Mouse (Mus musculus) lung, postnatal 0 days (tissue): ENCODE results near the gene Tnfsf13. TPM values are rescaled to one million over a fixed set of nuclear protein-coding genes. Genes with fewer than 3 reads are reported as not detected.

ENCODE experiments used
- ATAC-seq: fragments of 200-750 bp; cut with Nextera tagmentation; 2 replicates; pipeline ENCODE4 v1.8.0; 2017; ENCODE audit warnings: moderate library complexity
- DNase-seq: peaks from one replicate; pipeline ENCODE4 v3.0.0-alpha.2; 2016; ENCODE audit warnings: low spot score
- H3K27ac ChIP-seq: fragments of 300-500 bp; sonication (generic); 2 replicates; pipeline ENCODE4 v1.5.1; 2014; ENCODE audit warnings: antibody characterized with exemption, mild to moderate bottlenecking, low read length, mixed read lengths
- H3K27me3 ChIP-seq: fragments of 300-500 bp; sonication (generic); replicated peaks from 2 replicates; pipeline ENCODE4 v1.6.1; 2014; ENCODE audit warnings: low read length, mixed read lengths; ENCODE audit not compliant: insufficient read depth
- H3K36me3 ChIP-seq: fragments of 300-500 bp; sonication (generic); 2 replicates; pipeline ENCODE4 v1.6.1; 2014; ENCODE audit warnings: low read length, mixed read lengths; ENCODE audit not compliant: insufficient read depth
- H3K4me1 ChIP-seq: fragments of 300-500 bp; sonication (generic); 2 replicates; pipeline ENCODE4 v1.6.1; 2014; ENCODE audit warnings: antibody characterized with exemption, low read depth, low read length, mixed read lengths; ENCODE audit not compliant: insufficient read depth
- H3K4me2 ChIP-seq: fragments of 300-500 bp; sonication (generic); replicated peaks from 2 replicates; pipeline ENCODE4 v1.6.1; 2014; ENCODE audit warnings: low read depth, mild to moderate bottlenecking, low read length, moderate library complexity, mixed read lengths
- H3K4me3 ChIP-seq: fragments of 300-500 bp; sonication (generic); 2 replicates; pipeline ENCODE4 v1.5.1; 2014; ENCODE audit warnings: low read depth, low read length
- H3K9ac ChIP-seq: fragments of 300-500 bp; sonication (generic); replicated peaks from 2 replicates; pipeline ENCODE4 v1.6.1; 2014; ENCODE audit warnings: low read depth, mild to moderate bottlenecking
- H3K9me3 ChIP-seq: fragments of 300-500 bp; sonication (generic); 2 replicates; pipeline ENCODE4 v1.6.1; 2016; ENCODE audit warnings: low read length, mixed read lengths
- CTCF ChIP-seq: IDR thresholded peaks from 2 replicates; pipeline ENCODE4 v1.5.1; 2016; ENCODE audit warnings: antibody characterized with exemption, mild to moderate bottlenecking
- EP300 ChIP-seq: IDR thresholded peaks from 2 replicates; pipeline ENCODE4 v1.6.1; 2016; ENCODE audit warnings: antibody characterized with exemption, mild to moderate bottlenecking, control low read depth
- WGBS: fragments of 180-500 bp; shearing (Covaris S2); extraction: QIAGEN DNeasy Blood & Tissue Kit; methylation state at CpG from one replicate; pipeline ENCODE4 v1.1.7; 2014; 5-methylcytosine and 5-hydroxymethylcytosine counted together
- polyA plus RNA-seq: library from polyadenylated mRNA; unstranded; fragments of >200 nt; fragmentation: Nextera tagmentation; extraction: Ambion mirVana; gene quantifications from 2 replicates; pipeline ENCODE4 v1.2.1, GENCODE M21; 2015

Gene Tnfsf13
- polyA plus RNA-seq, 1 experiment from 2014 or later, result 4.4 TPM

DNA sequence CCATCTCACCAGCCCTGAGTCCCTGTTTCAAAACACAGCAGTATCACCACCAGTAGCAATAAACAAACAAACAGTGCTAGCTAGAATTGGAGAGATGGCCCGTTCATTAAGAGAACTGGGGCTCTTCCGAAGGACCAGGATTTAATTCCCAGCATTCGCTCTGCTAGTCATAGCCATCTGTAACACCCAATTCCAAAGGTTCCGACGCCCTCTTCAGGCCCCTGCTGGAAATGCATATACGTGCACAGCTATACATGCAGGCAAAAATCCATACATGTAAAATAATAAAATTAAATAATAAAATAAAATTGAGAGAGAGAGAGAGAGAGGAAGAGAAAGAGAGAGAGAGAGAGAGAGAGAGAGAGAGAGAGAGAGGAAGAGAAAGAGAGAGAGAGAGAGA is 33.8 kb upstream of the Tnfsf13 start:
- Histone ChIP-seq H3K9ac (no peak overlapping the region), H3K4me2 (no peak overlapping the region), H3K27me3 (no peaks in the 10 kb centered on the region), H3K4me3 (no peak overlapping the region), H3K27ac (no peak overlapping the region), H3K9me3 (no peaks in the 10 kb centered on the region), H3K4me1 (no peaks in the 10 kb centered on the region), H3K36me3 (no peaks in the 10 kb centered on the region)
- TF ChIP-seq EP300, result no peak
- peak; percentile 37 for TF ChIP-seq CTCF
- ATAC-seq (no peak), DNase-seq (no peak)
- 72% methylated on average over 6 of the region's 6 CpGs for WGBS

DNA sequence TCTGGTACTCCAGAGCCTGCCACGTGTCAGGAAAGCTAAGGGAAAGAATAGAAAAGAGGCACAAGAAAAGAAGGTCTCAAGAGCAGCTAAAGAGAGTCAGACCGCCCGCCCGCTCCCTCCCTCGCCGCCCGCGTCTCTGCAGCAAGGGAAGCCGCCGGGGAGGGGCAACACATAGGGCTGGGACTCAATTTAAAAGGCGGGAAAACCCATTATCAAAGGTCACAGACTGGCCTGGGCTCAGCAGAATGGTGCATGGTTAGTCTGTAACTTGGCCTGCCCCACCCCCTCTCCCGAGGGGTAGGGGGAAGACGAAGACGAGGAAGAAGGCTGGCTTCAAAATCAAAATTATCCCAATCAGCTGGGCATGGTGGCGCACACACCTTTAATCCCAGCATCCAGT is 33.1 kb upstream of the Tnfsf13 start:
- no peaks in the 10 kb centered on the region for H3K36me3 ChIP-seq
- H3K4me2 ChIP-seq, result no peak overlapping the region
- no peak for ATAC-seq

DNA sequence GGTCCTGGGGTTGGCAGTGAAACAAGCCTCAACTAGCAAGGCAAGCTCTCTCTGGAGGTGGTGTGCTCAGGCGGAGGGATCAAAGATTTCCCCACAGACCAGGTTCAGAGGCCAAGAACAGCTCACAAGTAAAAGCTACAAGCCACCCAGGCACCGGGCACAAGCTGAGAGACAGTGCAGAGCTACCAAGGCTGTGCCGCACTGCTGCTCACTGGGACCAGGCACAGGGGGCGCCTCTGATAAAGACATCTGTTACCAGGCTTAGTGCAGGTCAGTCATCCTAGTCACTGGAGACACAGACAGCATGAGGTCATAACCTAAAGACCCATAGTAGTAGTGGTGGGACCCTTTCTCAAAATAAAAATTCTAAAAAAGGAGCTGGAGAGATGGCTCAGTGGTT is 31.4 kb upstream of the Tnfsf13 start:
- H3K27me3 ChIP-seq, result no peaks in the 10 kb centered on the region
- TF ChIP-seq EP300, result no peak
- H3K9ac ChIP-seq, result no peak overlapping the region
- DNase-seq (no peak), ATAC-seq (no peak)
- no peaks in the 10 kb centered on the region for H3K36me3 ChIP-seq
- no peaks in the 10 kb centered on the region for H3K9me3 ChIP-seq
- no peak overlapping the region for H3K4me3 ChIP-seq
- no peaks in the 10 kb centered on the region for H3K4me1 ChIP-seq
- H3K4me2 ChIP-seq, result no peak overlapping the region
- no peak overlapping the region for H3K27ac ChIP-seq
- 72% methylated on average over 4 of the region's 4 CpGs for WGBS

More for the DNA sequence above, 33.1 kb upstream of the Tnfsf13 start:
- Histone ChIP-seq H3K9ac (no peak overlapping the region), H3K27me3 (no peaks in the 10 kb centered on the region), H3K4me1 (no peaks in the 10 kb centered on the region), H3K9me3 (no peaks in the 10 kb centered on the region), H3K27ac (no peak overlapping the region), H3K4me3 (no peak overlapping the region)
- DNase-seq, result no peak
- 36% methylated on average over 15 of the region's 15 CpGs for WGBS
- TF ChIP-seq CTCF, result no peak
- no peak for TF ChIP-seq EP300

DNA sequence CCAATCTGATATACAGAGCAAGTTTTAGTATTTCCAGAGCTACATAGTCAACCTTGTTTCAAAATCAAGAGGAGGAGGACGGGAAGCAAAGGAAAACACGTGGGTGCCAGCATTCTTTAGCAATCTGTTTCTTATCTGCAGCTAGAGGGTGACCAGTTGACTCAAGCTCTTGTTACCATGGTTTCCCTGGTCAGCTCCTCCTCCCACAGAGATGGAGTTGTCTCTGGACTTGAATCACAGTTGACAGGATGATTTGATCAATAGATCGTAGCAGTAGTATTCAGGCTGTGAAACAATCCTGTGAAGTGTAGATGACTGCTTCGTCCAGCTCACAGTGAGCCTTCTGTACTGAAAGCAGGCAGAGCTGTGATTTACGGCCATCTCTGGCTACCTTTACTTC is 30.3 kb upstream of the Tnfsf13 start:
- Histone ChIP-seq H3K9me3 (no peaks in the 10 kb centered on the region), H3K4me3 (no peak overlapping the region), H3K9ac (no peak overlapping the region), H3K4me2 (no peak overlapping the region), H3K27ac (no peak overlapping the region), H3K36me3 (no peaks in the 10 kb centered on the region), H3K4me1 (no peaks in the 10 kb centered on the region), H3K27me3 (no peaks in the 10 kb centered on the region)
- peak; percentile 70 for ATAC-seq
- no peak for TF ChIP-seq EP300
- TF ChIP-seq CTCF, result no peak
- peak; percentile 78 for DNase-seq
- WGBS, result 12% methylated on average over 5 of the region's 5 CpGs

DNA sequence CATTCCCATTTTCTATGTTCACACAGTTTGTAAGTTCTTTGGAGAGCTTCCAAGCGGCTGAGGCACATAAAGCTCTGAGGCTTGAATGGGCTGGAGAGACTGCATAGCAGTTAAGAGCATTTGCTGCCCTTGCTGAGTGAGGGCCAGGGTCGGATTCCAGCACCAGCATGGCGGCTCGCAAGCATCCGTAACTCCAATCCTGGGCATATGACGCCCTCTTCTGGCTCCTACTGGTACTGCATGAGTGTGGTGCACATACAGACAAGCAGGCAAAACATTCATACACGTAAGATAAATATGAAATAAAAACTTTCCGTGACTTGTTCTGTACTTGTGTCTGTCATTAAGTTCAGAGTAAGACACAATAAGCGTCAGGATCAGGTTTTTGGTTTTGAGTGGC is 29.9 kb upstream of the Tnfsf13 start:
- H3K27ac ChIP-seq, result no peak overlapping the region
- H3K9me3 ChIP-seq, result no peaks in the 10 kb centered on the region
- no peaks in the 10 kb centered on the region for H3K27me3 ChIP-seq
- no peak overlapping the region for H3K4me2 ChIP-seq
- H3K9ac ChIP-seq, result no peak overlapping the region
- TF ChIP-seq EP300 (no peak), CTCF (peak; percentile 76)
- H3K36me3 ChIP-seq, result no peaks in the 10 kb centered on the region
- no peak overlapping the region for H3K4me3 ChIP-seq
- WGBS, result 48% methylated on average over 9 of the region's 9 CpGs
- H3K4me1 ChIP-seq, result no peaks in the 10 kb centered on the region
- DNase-seq, result peak; percentile 13
- ATAC-seq, result peak; percentile 28

DNA sequence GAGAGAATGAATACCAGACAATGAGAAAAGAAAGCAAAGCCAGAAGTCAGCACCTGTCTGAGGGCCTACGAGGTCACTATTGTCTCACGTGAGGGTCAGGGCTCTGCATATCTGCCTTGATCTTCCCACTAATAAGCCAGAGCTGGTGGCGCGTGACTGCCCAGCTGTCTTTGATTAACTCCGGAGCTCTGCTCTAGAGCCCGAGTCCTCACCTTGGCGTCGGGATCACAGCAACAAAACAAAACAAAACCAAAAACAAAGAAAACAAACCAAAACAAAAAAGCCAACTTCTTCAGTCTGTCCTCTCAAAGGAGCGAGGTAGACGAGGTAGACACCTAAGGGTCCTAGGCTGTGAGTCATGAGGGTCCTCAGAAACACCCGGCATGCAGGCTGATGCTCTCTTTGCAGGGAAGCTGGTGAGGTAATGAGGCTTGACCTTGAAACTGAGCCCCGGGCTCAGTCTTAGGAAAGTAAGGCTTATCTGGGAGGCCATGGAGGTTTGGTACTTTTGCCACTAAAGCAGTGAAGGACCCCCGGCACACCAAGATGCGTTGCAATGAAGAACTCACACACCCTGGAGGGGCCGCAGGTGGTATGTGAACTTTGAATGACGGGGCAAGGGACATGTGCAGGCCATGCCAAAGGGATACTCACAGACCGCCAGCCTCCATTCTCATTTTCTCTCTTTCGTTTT is 29.2 kb upstream of the Tnfsf13 start:
- Histone ChIP-seq H3K4me1 (no peaks in the 10 kb centered on the region), H3K27me3 (no peaks in the 10 kb centered on the region), H3K9ac (no peak overlapping the region), H3K27ac (no peak overlapping the region), H3K9me3 (no peaks in the 10 kb centered on the region), H3K4me3 (no peak overlapping the region), H3K4me2 (no peak overlapping the region), H3K36me3 (no peaks in the 10 kb centered on the region)
- DNase-seq, result no peak
- no peak for TF ChIP-seq CTCF
- TF ChIP-seq EP300, result no peak
- no peak for ATAC-seq
- 67% methylated on average over 18 of the region's 18 CpGs for WGBS
